Mouse (Mus musculus) left cerebral cortex, postnatal 25 days (tissue): ENCODE measurements around the gene Nudt17. TPM values are rescaled to one million over a fixed set of nuclear protein-coding genes. Genes with fewer than 3 reads are reported as not detected.
"Not testable (repeated sequence)": the region's sequence is repeated elsewhere in the genome, so short reads cannot be mapped to it uniquely, and the experiment has no call there.

ENCODE experiments used
- DNase-seq, 2 experiments: peaks; one replicate each; pipeline ENCODE4 v3.0.0; 2022; ENCODE audit warnings: low spot score in 2 of 2, mixed read lengths in 1 of 2
- intact Hi-C: fragments of 180-260 bp; cut with DNase I; formaldehyde crosslinking; loops from one replicate; pipeline ENCODE4 v1.15.1; 2025
- total RNA-seq, 2 experiments: library from RNA; stranded (reverse); gene quantifications; 2 replicates each; pipeline ENCODE4 v1.2.3; 2021

The Nudt17 gene
- total RNA-seq, 2 experiments from 2014 or later, result 7.6 to 10.0 TPM

DNA sequence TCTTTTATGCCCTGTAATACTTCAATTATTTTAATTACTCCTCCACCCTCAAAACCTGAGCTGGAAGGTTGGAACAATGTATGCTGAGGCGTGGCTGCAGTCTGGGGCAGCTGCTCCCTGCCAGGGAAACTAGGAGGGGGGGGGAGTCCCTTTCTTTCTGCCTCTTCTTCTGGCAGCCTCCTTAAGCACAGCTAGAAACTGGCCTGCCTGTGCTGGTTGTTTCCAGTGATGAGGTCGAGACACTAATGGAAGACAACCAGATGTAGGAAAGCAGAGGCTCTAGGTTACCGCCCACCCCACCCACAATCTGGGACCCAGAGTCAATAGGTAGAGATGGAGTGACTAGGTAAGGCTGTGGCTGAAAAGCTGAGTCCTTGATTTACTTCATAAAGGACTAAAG is 32.7 kb downstream of the Nudt17 start:
- no peak for DNase-seq
- intact Hi-C loops, result no loop called here

DNA sequence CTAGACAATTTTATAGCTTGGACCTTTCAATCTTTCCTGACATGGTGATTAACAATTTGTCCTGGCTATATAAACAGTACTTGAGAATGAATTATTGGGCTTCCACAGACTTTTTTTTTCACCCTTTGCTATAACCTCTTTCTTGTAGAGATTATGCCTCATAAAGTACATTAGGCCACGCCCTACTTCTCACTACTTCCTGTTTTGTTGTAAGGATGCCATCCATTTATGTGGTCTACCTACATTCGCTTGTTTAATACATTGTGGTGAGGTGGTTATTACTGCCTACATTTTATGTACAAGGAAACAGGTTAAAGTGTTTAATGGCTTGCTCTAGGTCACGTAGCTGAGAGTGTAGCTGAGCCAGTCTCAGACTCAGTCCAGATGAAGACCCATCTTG is 33.2 kb downstream of the Nudt17 start:
- DNase-seq, result no peak
- intact Hi-C loops, result no loop called here

DNA sequence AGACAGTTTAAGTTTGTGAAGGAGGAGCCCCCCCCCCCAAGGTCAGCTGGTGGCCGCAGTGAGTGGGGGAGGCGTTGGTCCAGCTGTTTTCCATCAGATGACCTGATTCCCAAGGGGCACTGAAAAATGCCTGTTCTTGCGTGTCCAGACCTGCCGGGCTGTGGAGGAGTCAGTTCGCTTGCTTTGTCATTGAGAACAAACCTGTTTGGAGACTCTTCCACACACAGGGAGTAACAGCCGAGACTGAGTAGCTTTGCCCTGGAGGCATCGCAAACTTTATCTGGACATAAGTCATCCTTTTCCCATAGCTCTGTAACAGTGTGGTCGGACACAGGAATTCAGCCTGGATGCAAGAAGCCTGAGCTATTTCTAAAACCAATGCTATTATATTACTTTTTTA is 33.9 kb downstream of the Nudt17 start:
- no peak for DNase-seq
- intact Hi-C loops, result no loop called here

DNA sequence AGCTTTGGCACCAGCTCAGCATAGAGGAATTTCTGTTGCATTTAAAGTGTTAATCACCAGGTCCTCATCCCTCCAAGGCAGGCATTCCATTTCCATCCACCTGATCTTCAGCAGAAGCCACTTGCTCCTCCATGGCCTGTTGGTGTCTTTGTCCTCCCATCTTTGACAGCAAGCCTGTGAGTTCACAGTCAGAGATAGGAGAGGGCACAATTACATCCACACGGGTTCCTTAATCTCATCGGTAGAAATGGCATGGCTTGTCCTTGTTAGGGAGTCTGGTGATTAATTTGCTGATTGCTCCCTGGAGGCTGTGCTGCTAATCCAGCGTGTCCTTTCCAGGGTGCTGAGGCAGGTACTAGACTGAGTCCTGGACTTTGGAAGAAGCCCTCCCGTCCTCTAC is 34.8 kb downstream of the Nudt17 start:
- no peak for DNase-seq
- intact Hi-C loops, result no loop called here

DNA sequence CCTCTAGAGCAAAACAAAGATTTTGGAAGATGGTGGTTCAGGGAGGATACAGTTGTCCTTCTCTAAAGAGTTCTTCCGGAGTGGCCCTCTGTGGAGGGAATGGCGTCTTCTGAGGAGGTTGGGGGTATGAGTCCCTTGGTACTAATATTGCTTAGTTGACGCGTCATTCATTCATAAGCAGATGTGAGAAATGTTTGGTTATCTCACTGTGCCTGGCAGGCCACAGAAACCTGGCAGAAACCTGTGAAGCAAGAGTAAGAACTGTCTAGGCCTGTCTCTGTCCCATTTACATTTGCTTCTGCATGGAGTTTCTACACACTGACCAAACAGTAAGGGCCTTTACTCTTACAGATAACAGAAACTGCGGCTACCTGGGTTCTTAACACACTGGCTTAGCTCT is 36.8 kb downstream of the Nudt17 start:
- intact Hi-C loops, result no loop called here
- no peak for DNase-seq

DNA sequence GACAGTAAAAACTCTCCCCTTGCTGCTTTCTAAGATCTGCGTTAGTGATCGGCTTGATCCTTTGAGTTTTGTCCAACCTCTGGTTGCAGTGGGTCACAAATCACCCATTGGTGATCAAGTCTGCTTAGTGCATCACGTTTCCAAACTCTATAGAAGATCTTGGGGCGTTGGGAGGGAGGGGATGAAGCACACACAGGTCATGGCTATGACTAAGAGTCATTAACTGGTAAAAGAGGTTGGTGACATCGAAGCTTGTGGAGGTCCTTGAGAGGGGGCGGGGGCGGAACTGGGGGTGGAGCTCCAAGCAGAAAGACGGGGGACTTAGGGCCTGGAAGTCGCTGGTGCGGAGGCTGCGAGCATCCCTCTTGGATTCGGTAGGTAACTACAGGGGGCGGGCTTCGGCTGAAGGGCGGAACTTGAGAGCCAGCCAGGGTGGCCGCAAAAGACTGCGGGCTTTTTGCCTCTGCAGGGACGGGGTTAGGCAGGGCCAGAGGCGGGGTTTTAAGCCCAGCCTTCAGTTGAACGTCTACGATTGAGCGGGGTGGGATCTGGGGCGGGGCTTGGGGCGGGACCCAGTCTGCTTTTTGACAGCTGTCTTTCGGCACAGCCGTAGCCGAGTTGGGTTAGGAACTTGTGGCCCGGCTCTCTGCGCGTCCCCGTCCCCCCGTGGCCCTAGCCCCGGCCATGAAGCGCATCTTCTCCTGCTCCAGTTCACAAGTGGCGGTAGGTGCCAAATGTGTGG is 38.5 kb downstream of the Nudt17 start, which contains the start of gene Ankrd35:
Gene Ankrd35, plus strand, starts transcription at position 405 of the 742 bp plus-strand sequence.
- intact Hi-C loops, result no loop called here
- DNase-seq, result peak; percentile 60 to 73

- DNase-seq, result no peak
- intact Hi-C loops, result no loop called here
These were observed 39.8 kb downstream of the Nudt17 start for GRCm38 (mm10) chr3:96668424-96669067.

DNA sequence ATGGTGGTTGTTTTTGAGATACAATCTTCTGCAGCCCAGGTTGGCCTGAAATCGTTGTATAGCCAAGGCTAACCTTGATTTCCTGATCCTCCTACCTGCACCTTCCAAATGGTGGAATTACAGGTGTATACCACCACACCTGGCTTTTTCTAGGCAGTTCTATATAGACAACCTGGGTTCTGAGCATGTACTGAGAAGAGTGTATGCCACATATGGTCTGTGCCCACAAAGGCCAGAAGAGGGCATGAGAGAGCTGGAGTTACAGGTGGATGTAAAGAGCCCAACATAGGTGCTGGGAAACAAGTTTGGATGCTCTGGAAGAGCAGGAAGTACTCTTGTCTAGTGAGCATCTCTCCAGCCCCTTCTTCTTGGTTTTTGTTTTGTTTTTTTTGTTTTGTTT is 41.0 kb downstream of the Nudt17 start:
- DNase-seq, result no peak
- intact Hi-C loops, result no loop called here

DNA sequence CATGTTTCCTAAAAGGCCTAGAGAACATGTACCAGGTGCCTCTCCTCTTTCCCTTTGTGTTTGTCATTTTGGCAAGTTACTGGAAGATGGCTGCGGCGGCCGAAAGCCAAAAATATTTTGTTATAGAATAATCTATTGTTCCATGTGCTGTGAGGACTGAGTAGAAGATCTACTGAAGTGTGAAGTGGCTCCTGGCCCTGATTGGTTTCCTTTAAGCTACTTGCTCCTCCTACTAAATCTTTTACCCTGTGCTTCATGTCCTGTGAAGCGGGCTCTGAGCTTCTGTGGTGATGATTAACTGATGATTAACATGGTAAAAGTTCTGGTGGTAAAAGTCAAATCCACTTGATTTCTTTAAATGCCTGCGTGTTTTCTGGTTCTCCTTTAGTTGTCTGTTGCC is 41.4 kb downstream of the Nudt17 start:
- no peak for DNase-seq
- intact Hi-C loops, result no loop called here

- intact Hi-C loops, DNase-seq: not testable (repeated sequence)
These were observed 42.5 kb downstream of the Nudt17 start for GRCm38 (mm10) chr3:96665732-96666363.

DNA sequence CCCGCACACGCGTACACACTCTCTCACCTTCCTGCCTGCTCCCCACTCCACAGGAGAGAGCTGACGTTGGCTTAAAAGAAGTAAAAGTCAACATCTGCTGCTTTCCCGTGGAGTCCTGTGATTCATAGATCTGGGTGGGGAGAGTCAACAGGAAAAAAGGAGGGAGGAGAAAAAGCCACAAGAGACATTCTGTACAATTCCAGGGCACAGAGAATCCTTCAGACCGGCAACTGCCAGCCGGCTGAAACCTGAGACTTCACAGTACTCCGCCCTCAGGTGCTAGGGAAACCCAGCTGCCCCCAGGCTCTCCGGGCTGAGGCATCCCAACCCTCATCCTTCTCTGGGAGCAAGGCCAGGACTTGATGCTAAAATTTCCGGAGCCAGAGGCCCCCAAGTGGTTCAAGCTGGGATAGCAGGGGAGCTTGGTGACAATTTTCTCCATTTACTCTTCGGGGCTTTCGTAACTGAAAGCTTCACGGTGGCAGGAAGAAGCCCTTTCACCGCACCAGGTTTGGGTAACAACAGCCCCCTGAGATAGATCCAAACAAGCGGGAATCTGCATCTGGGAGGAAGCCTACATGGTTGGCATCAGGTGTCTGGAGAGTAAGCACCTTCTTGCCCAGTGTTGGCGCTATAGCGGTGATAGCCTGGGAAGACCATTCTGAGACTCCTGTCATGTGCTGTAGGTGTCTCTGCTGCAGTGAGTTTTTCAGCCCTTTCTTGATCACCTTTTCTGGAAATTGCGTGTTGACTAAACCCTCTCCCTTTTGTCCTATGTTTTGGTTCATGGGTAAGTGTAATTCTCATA is 44.7 kb downstream of the Nudt17 start:
- DNase-seq, result peak; percentile 87 to 94
- intact Hi-C loops, result loop anchor here (1.0 kb wide), 1 partner anchor 83 kb away; no protein-coding TSS in a partner anchor

- DNase-seq, result peak in 1 of 2 experiments; percentile 20
- intact Hi-C loops, result loop anchor here (1.0 kb wide), 1 partner anchor 83 kb away; no protein-coding TSS in a partner anchor
These were observed 45.5 kb downstream of the Nudt17 start for GRCm38 (mm10) chr3:96662731-96663316.

DNA sequence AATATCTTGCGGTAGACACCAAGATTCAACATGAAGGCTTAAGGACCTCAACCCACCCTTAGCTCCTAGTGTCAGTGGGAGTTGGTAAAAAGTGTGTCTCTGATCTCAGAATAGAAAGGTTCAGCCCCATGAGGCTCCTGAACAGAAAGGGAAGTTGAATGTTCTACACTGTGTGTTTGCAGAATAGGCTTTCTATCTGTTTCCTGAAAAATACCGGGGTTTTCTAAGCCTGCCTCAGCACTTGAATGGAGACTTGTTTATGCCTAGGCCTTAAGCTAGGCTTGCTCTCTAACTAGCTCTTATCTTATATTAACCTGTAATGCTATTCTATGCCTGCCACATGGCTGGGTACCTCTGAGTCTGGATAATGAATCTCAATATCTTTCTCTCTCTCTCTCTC is 47.5 kb downstream of the Nudt17 start:
- DNase-seq, result no peak
- intact Hi-C loops, result no loop called here

Other genes starting within 250 kb of the Nudt17 start
- gene Hfe2, start 183.4 kb downstream of the Nudt17 start, total RNA-seq, result 1 to 10 TPM in 1 of 2 experiments, under 1 TPM in 1; 0.85 to 1.4 TPM
- gene Txnip, start 150.6 kb downstream of the Nudt17 start, total RNA-seq, result 10 to 100 TPM; 18.3 to 18.5 TPM
- not detected for gene Gm16253, start 131.6 kb downstream of the Nudt17 start, total RNA-seq
- gene Polr3gl, start 114.4 kb downstream of the Nudt17 start, total RNA-seq, result 10 to 100 TPM; 20.7 to 21.2 TPM
- 10 to 100 TPM; 73.5 to 74.2 TPM for gene Ankrd34a, start 111.9 kb downstream of the Nudt17 start, total RNA-seq
- 10 to 100 TPM; 18.6 to 20.5 TPM for gene Lix1l, start 107.4 kb downstream of the Nudt17 start, total RNA-seq
- 10 to 100 TPM; 34.2 to 46.3 TPM for gene Rbm8a, start 78.6 kb downstream of the Nudt17 start, total RNA-seq
- 10 to 100 TPM; 51.6 to 53.3 TPM for gene Pex11b, start 73.2 kb downstream of the Nudt17 start, total RNA-seq
- gene Gm42957, start 73.1 kb downstream of the Nudt17 start, total RNA-seq, result under 1 TPM; 0.28 to 0.34 TPM
- gene Itga10, start 63.0 kb downstream of the Nudt17 start, total RNA-seq, result 1 to 10 TPM; 2.3 to 3.5 TPM
- 1 to 10 TPM; 6.8 to 7.0 TPM for gene Ankrd35, start 38.4 kb downstream of the Nudt17 start, total RNA-seq
- 10 to 100 TPM; 23.4 to 24.5 TPM for gene Pias3, start 12.2 kb downstream of the Nudt17 start, total RNA-seq
- 10 to 100 TPM; 25.0 to 27.5 TPM for gene Polr3c, start 19.1 kb upstream of the Nudt17 start, total RNA-seq
- gene Rnf115, start 19.1 kb upstream of the Nudt17 start, total RNA-seq, result 10 to 100 TPM; 68.8 to 70.2 TPM
- under 1 TPM; 0.50 to 0.53 TPM for gene Pdzk1, start 120.7 kb upstream of the Nudt17 start, total RNA-seq
- not detected for gene Cd160, start 120.8 kb upstream of the Nudt17 start, total RNA-seq
- 1 to 10 TPM; 1.2 to 2.3 TPM for gene Gja5, start 196.1 kb upstream of the Nudt17 start, total RNA-seq
- 10 to 100 TPM; 44.6 to 46.3 TPM for gene Gpr89, start 196.8 kb upstream of the Nudt17 start, total RNA-seq
- gene Gja8, start 217.5 kb upstream of the Nudt17 start, total RNA-seq, result not detected